Mouse (Mus musculus): ENCODE results near the gene Ndufc2. TPM values are rescaled to one million over a fixed set of nuclear protein-coding genes. Genes with fewer than 3 reads are reported as not detected.
"Not testable (repeated sequence)": the region's sequence is repeated elsewhere in the genome, so short reads cannot be mapped to it uniquely, and the experiment has no call there.

The Ndufc2 gene
- polyA plus RNA-seq, 1 experiment from 2014 or later, result 440 TPM

GRCm38 (mm10) chr7:97433517-97433916 lies 33.7 kb downstream of the Ndufc2 start:
- H3K27me3 ChIP-seq; H3K4me3 ChIP-seq; ATAC-seq (ENCODE audit: low FRiP score, low read depth); H3K27ac ChIP-seq (replicated peaks); H3K4me2 ChIP-seq; H3K9ac ChIP-seq; H3K9me3 ChIP-seq; H3K36me3 ChIP-seq: not testable (repeated sequence)
- H3K4me1 ChIP-seq (replicated peaks), result peaks cover 15% of the 10 kb centered on the region
- 76% methylated on average over 3 of the region's 3 CpGs for WGBS

DNA sequence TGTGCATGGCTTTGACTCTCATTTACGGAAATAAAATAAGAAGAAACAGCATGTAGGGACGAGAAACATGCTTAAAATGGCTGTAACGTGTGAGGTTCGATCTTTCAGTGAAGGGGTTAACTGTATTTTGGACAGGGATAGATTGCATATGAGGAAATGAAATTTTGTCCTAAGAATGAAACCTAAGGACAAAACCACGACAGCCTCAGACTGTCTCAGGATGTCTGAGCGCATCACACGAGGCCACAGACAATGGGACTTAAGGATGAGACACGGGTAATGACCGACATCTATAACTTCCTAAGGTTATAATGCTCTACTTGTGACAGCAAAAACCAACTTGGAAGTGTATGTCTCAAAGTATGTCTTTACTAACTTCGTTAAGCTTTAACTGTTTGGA lies 34.7 kb downstream of the Ndufc2 start:
- no peak overlapping the region for H3K4me3 ChIP-seq
- H3K9ac ChIP-seq, result no peak overlapping the region
- ATAC-seq (ENCODE audit: low FRiP score, low read depth), result no peak
- H3K4me1 ChIP-seq (replicated peaks), result peaks cover 9% of the 10 kb centered on the region
- no peaks in the 10 kb centered on the region for H3K36me3 ChIP-seq
- 82% methylated on average over 10 of the region's 10 CpGs for WGBS
- H3K9me3 ChIP-seq, result no peaks in the 10 kb centered on the region
- no peak overlapping the region for H3K27ac ChIP-seq (replicated peaks)
- H3K27me3 ChIP-seq, result no peaks in the 10 kb centered on the region
- no peak overlapping the region for H3K4me2 ChIP-seq

DNA sequence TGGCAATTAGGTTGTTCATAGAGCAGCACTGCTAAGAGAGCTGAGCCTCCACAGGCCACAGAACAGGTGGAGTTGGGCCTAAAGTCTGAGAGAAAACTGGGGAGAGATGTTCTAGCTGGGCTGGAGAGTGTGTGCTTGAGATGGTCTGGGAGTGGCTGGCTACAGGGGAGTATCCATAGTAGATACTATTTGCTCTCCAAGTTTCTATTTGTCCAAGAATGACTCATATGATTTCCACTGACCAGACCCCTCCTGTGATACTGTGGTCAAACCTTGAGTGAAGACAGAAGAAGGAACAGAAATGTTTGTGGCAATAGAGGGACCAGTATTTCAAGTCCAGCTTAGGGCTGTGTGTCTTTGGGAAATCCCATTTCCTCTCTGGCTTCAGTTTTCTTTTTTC lies 39.2 kb downstream of the Ndufc2 start:
- ATAC-seq (ENCODE audit: low FRiP score, low read depth), result no peak

GRCm38 (mm10) chr7:97446171-97446925 lies 46.5 kb downstream of the Ndufc2 start:
- no peaks in the 10 kb centered on the region for H3K36me3 ChIP-seq
- H3K4me3 ChIP-seq, result no peak overlapping the region
- peak; percentile 97 for ATAC-seq (ENCODE audit: low FRiP score, low read depth)
- no peak overlapping the region for H3K4me2 ChIP-seq
- peak overlapping the region; percentile 85 for H3K27ac ChIP-seq (replicated peaks)
- 0 out of 2 replicates have a peak, but pooled peaks cover 5% of the 10 kb centered on the region for H3K4me1 ChIP-seq (replicated peaks)
- WGBS, result 22% methylated on average over 6 of the region's 6 CpGs
- H3K27me3 ChIP-seq, result no peaks in the 10 kb centered on the region
- no peaks in the 10 kb centered on the region for H3K9me3 ChIP-seq
- H3K9ac ChIP-seq, result no peak overlapping the region

More for the DNA sequence above, 39.2 kb downstream of the Ndufc2 start:
- no peaks in the 10 kb centered on the region for H3K9me3 ChIP-seq
- no peak overlapping the region for H3K4me3 ChIP-seq
- H3K4me1 ChIP-seq (replicated peaks), result no peaks in the 10 kb centered on the region
- no peak overlapping the region for H3K4me2 ChIP-seq
- no peaks in the 10 kb centered on the region for H3K36me3 ChIP-seq
- H3K9ac ChIP-seq, result no peak overlapping the region
- no peaks in the 10 kb centered on the region for H3K27me3 ChIP-seq
- H3K27ac ChIP-seq (replicated peaks), result no peak overlapping the region

- no peaks in the 10 kb centered on the region for H3K36me3 ChIP-seq
- H3K4me3 ChIP-seq, result no peak overlapping the region
- no peaks in the 10 kb centered on the region for H3K27me3 ChIP-seq
- 27% methylated on average over 6 of the region's 6 CpGs for WGBS
- no peak overlapping the region for H3K4me2 ChIP-seq
- H3K4me1 ChIP-seq (replicated peaks), result 0 out of 2 replicates have a peak, but pooled peaks cover 5% of the 10 kb centered on the region
- H3K9ac ChIP-seq, result no peak overlapping the region
- no peaks in the 10 kb centered on the region for H3K9me3 ChIP-seq
- peak overlapping the region; percentile 85 for H3K27ac ChIP-seq (replicated peaks)
- peak; percentile 74 for ATAC-seq (ENCODE audit: low FRiP score, low read depth)
Measured at GRCm38 (mm10) chr7:97447050-97447531, 47.3 kb downstream of the Ndufc2 start.

DNA sequence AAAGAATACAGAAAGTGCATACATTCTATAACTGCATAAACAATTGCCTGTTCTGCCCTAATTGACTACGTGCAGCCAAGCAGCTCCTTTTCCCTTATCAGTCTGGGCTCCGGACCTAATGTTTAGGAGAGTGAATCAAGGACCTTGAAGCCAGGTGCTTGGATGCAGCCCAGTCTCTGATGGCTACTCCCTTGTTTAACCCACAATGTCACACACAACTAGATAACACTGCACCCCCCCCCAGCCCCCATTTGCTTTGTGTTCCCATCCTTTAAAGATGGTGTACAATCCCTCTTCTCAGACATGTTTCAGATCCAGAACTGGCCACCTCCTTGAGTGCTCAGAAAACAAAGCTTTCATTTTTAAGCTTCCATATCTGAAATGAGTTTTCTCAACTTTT lies 51.2 kb downstream of the Ndufc2 start, which contains the start of gene Kctd14:
Kctd14 (plus strand) TSS at position 301 of the 400 bp plus-strand sequence.
- not testable (repeated sequence) for H3K27me3 ChIP-seq; H3K9ac ChIP-seq; H3K36me3 ChIP-seq; H3K9me3 ChIP-seq; H3K27ac ChIP-seq (replicated peaks); ATAC-seq (ENCODE audit: low FRiP score, low read depth); H3K4me3 ChIP-seq; H3K4me2 ChIP-seq
- 79% methylated on average over 2 of the region's 2 CpGs for WGBS
- peaks cover 12% of the 10 kb centered on the region for H3K4me1 ChIP-seq (replicated peaks)

GRCm38 (mm10) chr7:97452196-97452595 lies 52.4 kb downstream of the Ndufc2 start:
- Histone ChIP-seq H3K9me3 (no peaks in the 10 kb centered on the region), H3K4me2 (no peak overlapping the region), H3K27me3 (no peaks in the 10 kb centered on the region), H3K27ac (replicated peaks) (no peak overlapping the region), H3K36me3 (no peaks in the 10 kb centered on the region), H3K4me1 (replicated peaks) (peaks cover 10% of the 10 kb centered on the region), H3K9ac (no peak overlapping the region), H3K4me3 (no peak overlapping the region)
- 80% methylated on average over 6 of the region's 6 CpGs for WGBS
- ATAC-seq (ENCODE audit: low FRiP score, low read depth), result no peak

DNA sequence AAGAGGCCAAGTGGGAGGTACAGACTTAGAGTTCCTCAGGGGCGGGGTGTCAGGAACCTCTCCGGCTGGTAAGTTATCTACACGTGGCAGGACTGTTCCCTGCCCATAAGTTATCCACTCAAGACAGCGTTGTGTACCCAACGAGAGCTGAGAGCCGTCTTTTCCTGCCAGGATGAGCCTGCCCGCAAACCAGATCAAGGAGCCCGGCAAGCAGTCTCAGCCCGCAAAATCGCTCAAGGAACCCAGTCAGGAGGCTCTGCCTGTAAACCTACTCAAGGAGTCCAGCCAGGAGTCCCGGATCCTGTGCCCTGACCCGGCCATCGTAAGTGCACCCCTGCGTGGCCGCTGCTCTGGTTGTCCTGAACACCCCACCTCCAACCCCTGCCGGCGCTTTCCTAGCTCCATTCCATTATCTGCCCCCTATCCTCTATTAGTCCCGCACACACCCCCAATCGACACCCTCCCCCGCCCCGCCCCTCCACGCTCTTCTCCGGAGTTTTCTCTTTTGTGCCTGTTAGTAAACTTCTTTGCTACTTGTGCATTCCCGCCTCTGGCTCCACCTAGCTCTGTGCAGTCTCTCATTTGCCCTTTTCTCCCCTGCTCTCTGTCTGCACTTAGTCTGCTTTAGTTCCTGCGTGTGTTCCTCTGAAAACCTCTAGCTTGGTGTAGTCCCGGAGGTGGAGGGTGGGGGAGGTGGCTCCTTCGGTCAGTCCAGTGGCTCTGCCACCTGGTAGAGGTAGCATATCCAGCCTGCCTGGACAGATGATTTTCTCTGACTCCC lies 53.5 kb downstream of the Ndufc2 start:
- peak; percentile 38; the same call in 1 of the 2 replicates for ATAC-seq (ENCODE audit: low FRiP score, low read depth)
- Histone ChIP-seq H3K36me3 (no peaks in the 10 kb centered on the region), H3K9me3 (no peaks in the 10 kb centered on the region), H3K9ac (no peak overlapping the region), H3K4me3 (peak overlapping the region; percentile 25), H3K4me1 (replicated peaks) (peaks cover 7% of the 10 kb centered on the region), H3K27me3 (no peaks in the 10 kb centered on the region), H3K27ac (replicated peaks) (no peak overlapping the region), H3K4me2 (peak overlapping the region; percentile 54)
- 12% methylated on average over 27 of the region's 27 CpGs for WGBS

DNA sequence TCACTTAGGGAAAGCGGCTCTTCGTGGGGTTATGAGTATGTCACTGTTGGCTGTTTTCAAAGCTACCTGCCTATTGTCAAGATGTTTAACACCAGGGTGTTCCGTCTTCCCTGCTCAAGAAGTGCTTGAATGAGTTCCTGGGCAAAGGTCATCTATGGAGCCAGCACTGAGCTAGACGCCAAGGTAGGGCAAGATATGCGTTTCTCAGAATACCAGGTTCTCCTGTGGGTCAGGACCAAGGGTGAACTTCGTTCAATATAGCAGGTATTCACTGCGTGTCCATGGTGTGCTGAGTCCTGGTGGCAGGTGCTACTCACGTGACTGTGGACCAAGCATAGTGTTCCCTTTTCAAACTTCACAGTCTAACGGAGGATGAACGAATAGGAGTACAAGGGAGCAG lies 55.0 kb downstream of the Ndufc2 start:
- no peaks in the 10 kb centered on the region for H3K27me3 ChIP-seq
- peaks cover 7% of the 10 kb centered on the region for H3K4me1 ChIP-seq (replicated peaks)
- ATAC-seq (ENCODE audit: low FRiP score, low read depth), result no peak
- 94% methylated on average over 10 of the region's 10 CpGs for WGBS
- no peak overlapping the region for H3K9ac ChIP-seq
- no peaks in the 10 kb centered on the region for H3K9me3 ChIP-seq
- no peaks in the 10 kb centered on the region for H3K36me3 ChIP-seq
- H3K27ac ChIP-seq (replicated peaks), result no peak overlapping the region
- H3K4me3 ChIP-seq, result no peak overlapping the region
- H3K4me2 ChIP-seq, result no peak overlapping the region

- no peaks in the 10 kb centered on the region for H3K27me3 ChIP-seq
- peaks cover 7% of the 10 kb centered on the region for H3K4me1 ChIP-seq (replicated peaks)
- ATAC-seq (ENCODE audit: low FRiP score, low read depth), result no peak
- H3K9ac ChIP-seq, result no peak overlapping the region
- no peak overlapping the region for H3K27ac ChIP-seq (replicated peaks)
- no peak overlapping the region for H3K4me3 ChIP-seq
- no peaks in the 10 kb centered on the region for H3K9me3 ChIP-seq
- WGBS, result 93% methylated on average over 3 of the region's 3 CpGs
- H3K4me2 ChIP-seq, result no peak overlapping the region
- H3K36me3 ChIP-seq, result no peaks in the 10 kb centered on the region
Measured at GRCm38 (mm10) chr7:97455577-97455976, 55.8 kb downstream of the Ndufc2 start.

Measured in hindbrain, embryonic 15.5 days (tissue).